In genomic region chr16:18400472-18401216, GRCm38 (mm10) we compare ENCODE assay signal across 8 mouse cellular contexts. TPM values are rescaled to one million over a fixed set of nuclear protein-coding genes. Genes with fewer than 3 reads are reported as not detected.
DNase-seq lines count a peak whose midpoint lies in the region; ATAC-seq and TF ChIP-seq lines count a peak whose summit lies in the region.

No protein-coding gene starts in this region.

- DNase-seq in intestine, embryonic 14.5 days (ENCODE audit: low spot score), result no peak
- DNase-seq in Patski (ENCODE audit: low read depth, low spot score), result no peak
- DNase-seq in midbrain, embryonic 10.5 days (ENCODE audit: low spot score), result peak; percentile 94
- no peak for DNase-seq in urinary bladder, postnatal 25 days (ENCODE audit: low spot score)
- no peak for DNase-seq in kidney, adult 8-10 months

- no peak for TF ChIP-seq CTCF in intestine, postnatal 0 days (IDR thresholded peaks at IDR 0.05; ENCODE audit: low read depth)
- TF ChIP-seq CTCF in Patski (IDR thresholded peaks at IDR 0.05), result no peak

- H3K9me3 ChIP-seq in intestine, embryonic 14.5 days (ENCODE audit: control insufficient read depth, low read length), result no peaks in the 10 kb centered on the region
- no peaks in the 10 kb centered on the region for H3K9me3 ChIP-seq in intestine, postnatal 0 days (ENCODE audit: control insufficient read depth)
- H3K9me3 ChIP-seq in embryonic facial prominence, embryonic 15.5 days (replicated peaks), result no peaks in the 10 kb centered on the region
- no peaks in the 10 kb centered on the region for H3K9me3 ChIP-seq in midbrain, embryonic 10.5 days (replicated peaks)

- H3K27ac ChIP-seq in intestine, embryonic 14.5 days (ENCODE audit: low read depth), result no peak overlapping the region
- no peak overlapping the region for H3K27ac ChIP-seq in intestine, postnatal 0 days (ENCODE audit: low read depth, low read length)
- no peak overlapping the region for H3K27ac ChIP-seq in embryonic facial prominence, embryonic 15.5 days (replicated peaks)
- H3K27ac ChIP-seq in midbrain, embryonic 10.5 days (replicated peaks), result peak overlapping the region; percentile 92

- 47% methylated on average over 7 of the region's 7 CpGs for WGBS in intestine, embryonic 14.5 days
- 48% methylated on average over 7 of the region's 7 CpGs for WGBS in intestine, postnatal 0 days
- WGBS in embryonic facial prominence, embryonic 15.5 days, result 41% methylated on average over 7 of the region's 7 CpGs
- 29% methylated on average over 7 of the region's 7 CpGs for WGBS in midbrain, embryonic 10.5 days

- H3K4me1 ChIP-seq in intestine, embryonic 14.5 days (replicated peaks; ENCODE audit: control insufficient read depth, insufficient read depth, low read length), result peaks cover 13% of the 10 kb centered on the region
- H3K4me1 ChIP-seq in intestine, postnatal 0 days (replicated peaks; ENCODE audit: control insufficient read depth, insufficient read depth, low read length), result no peaks in the 10 kb centered on the region
- H3K4me1 ChIP-seq in embryonic facial prominence, embryonic 15.5 days, result peaks cover 30% of the 10 kb centered on the region
- peaks cover 74% of the 10 kb centered on the region for H3K4me1 ChIP-seq in midbrain, embryonic 10.5 days

- H3K27me3 ChIP-seq in intestine, embryonic 14.5 days (replicated peaks; ENCODE audit: control insufficient read depth, insufficient read depth, low read length), result no peaks in the 10 kb centered on the region
- H3K27me3 ChIP-seq in intestine, postnatal 0 days (replicated peaks; ENCODE audit: control insufficient read depth, insufficient read depth, low read length), result no peaks in the 10 kb centered on the region
- no peaks in the 10 kb centered on the region for H3K27me3 ChIP-seq in Patski
- no peaks in the 10 kb centered on the region for H3K27me3 ChIP-seq in embryonic facial prominence, embryonic 15.5 days
- H3K27me3 ChIP-seq in midbrain, embryonic 10.5 days (ENCODE audit: low read depth, poor library complexity, severe bottlenecking), result no peaks in the 10 kb centered on the region

- ATAC-seq in intestine, embryonic 14.5 days (replicated peaks; ENCODE audit: low FRiP score, low TSS enrichment, low read depth), result peak; percentile 34
- ATAC-seq in intestine, postnatal 0 days, result no peak
- peak; percentile 36 for ATAC-seq in Patski
- 0 out of 2 replicates have a peak, but pooled peaks have one; percentile 35 for ATAC-seq in embryonic facial prominence, embryonic 15.5 days (ENCODE audit: insufficient number of reproducible peaks, low FRiP score, low TSS enrichment, low read depth)
- no peak for ATAC-seq in CD4-positive, CD25-positive, alpha-beta regulatory T cell, adult 4 months

- POLR2A ChIA-PET in Patski (lab: Charles Lee), result interaction anchor here (0.6 kb wide), 1 partner anchor 12 kb away, joined by 5 read pairs; no protein-coding TSS in a partner anchor

- no peak overlapping the region for H3K4me3 ChIP-seq in intestine, embryonic 14.5 days (ENCODE audit: low read depth, low read length)
- no peak overlapping the region for H3K4me3 ChIP-seq in intestine, postnatal 0 days (ENCODE audit: low read depth, low read length)
- no peak overlapping the region for H3K4me3 ChIP-seq in embryonic facial prominence, embryonic 15.5 days (replicated peaks)
- peak overlapping the region; percentile 42 for H3K4me3 ChIP-seq in midbrain, embryonic 10.5 days

- CTCF ChIA-PET in Patski (lab: Charles Lee), result interaction anchor here (1.5 kb wide), 1 partner anchor 11 kb away, joined by 3 read pairs; no protein-coding TSS in a partner anchor

- H3K4me2 ChIP-seq in intestine, embryonic 14.5 days (ENCODE audit: low read length), result no peak overlapping the region
- H3K4me2 ChIP-seq in intestine, postnatal 0 days (replicated peaks; ENCODE audit: low read depth), result no peak overlapping the region
- no peak overlapping the region for H3K4me2 ChIP-seq in embryonic facial prominence, embryonic 15.5 days (replicated peaks)

- in situ Hi-C loops in Patski (cut with MboI; ENCODE audit: low pct_unique_long_range_greater_than_20kb), result no loop called here

- H3K36me3 ChIP-seq in intestine, embryonic 14.5 days (ENCODE audit: control insufficient read depth, insufficient read depth, low read length), result peaks cover 68% of the 10 kb centered on the region
- peaks cover 44% of the 10 kb centered on the region for H3K36me3 ChIP-seq in intestine, postnatal 0 days (ENCODE audit: control insufficient read depth, insufficient read depth)
- H3K36me3 ChIP-seq in embryonic facial prominence, embryonic 15.5 days, result peaks cover 62% of the 10 kb centered on the region
- peaks cover 97% of the 10 kb centered on the region for H3K36me3 ChIP-seq in midbrain, embryonic 10.5 days

- no peak overlapping the region for H3K9ac ChIP-seq in intestine, embryonic 14.5 days (ENCODE audit: low read length)
- H3K9ac ChIP-seq in intestine, postnatal 0 days (ENCODE audit: low read depth, low read length), result no peak overlapping the region
- no peak overlapping the region for H3K9ac ChIP-seq in embryonic facial prominence, embryonic 15.5 days

RNA-seq across cellular contexts. Expression of gene Txnrd2, which starts 25.5 kb away (rescaled TPM):
- polyA plus RNA-seq in intestine, embryonic 14.5 days (2014; fragmentation: Nextera tagmentation; extraction: Ambion mirVana), result 17.0 and 17.4 TPM in 2 replicates
- polyA plus RNA-seq in intestine, postnatal 0 days (2015; fragmentation: Nextera tagmentation; extraction: Ambion mirVana), result 24.8 and 25.0 TPM in 2 replicates
- polyA plus RNA-seq in Patski (2021), result 25.2 TPM
- 17.0 and 18.2 TPM in 2 replicates for polyA plus RNA-seq in embryonic facial prominence, embryonic 15.5 days (2015; fragmentation: Nextera tagmentation; extraction: Ambion mirVana)
- 30.6 and 30.7 TPM in 2 replicates for polyA plus RNA-seq in midbrain, embryonic 10.5 days (2016; fragmentation: Nextera tagmentation; extraction: Ambion mirVana)
- 10 to 100 TPM; 21.7 to 26.7 TPM for polyA plus RNA-seq in CD4-positive, CD25-positive, alpha-beta regulatory T cell, adult 4 months (2017; shearing (Covaris generic))

RNA-seq across cellular contexts. Expression of gene Comt, which starts 26.0 kb away (rescaled TPM):
- 95.4 and 95.6 TPM in 2 replicates for polyA plus RNA-seq in intestine, embryonic 14.5 days (2014; fragmentation: Nextera tagmentation; extraction: Ambion mirVana)
- 103 and 107 TPM in 2 replicates for polyA plus RNA-seq in intestine, postnatal 0 days (2015; fragmentation: Nextera tagmentation; extraction: Ambion mirVana)
- 229 TPM for polyA plus RNA-seq in Patski (2021)
- 109 and 116 TPM in 2 replicates for polyA plus RNA-seq in embryonic facial prominence, embryonic 15.5 days (2015; fragmentation: Nextera tagmentation; extraction: Ambion mirVana)
- 62.0 and 66.0 TPM in 2 replicates for polyA plus RNA-seq in midbrain, embryonic 10.5 days (2016; fragmentation: Nextera tagmentation; extraction: Ambion mirVana)
- 10 to 100 TPM; 62.0 to 65.2 TPM for polyA plus RNA-seq in CD4-positive, CD25-positive, alpha-beta regulatory T cell, adult 4 months (2017; shearing (Covaris generic))

RNA-seq across cellular contexts. Expression of gene Arvcf, which starts 52.7 kb away (rescaled TPM):
- polyA plus RNA-seq in intestine, embryonic 14.5 days (2014; fragmentation: Nextera tagmentation; extraction: Ambion mirVana), result 31.7 and 33.0 TPM in 2 replicates
- polyA plus RNA-seq in intestine, postnatal 0 days (2015; fragmentation: Nextera tagmentation; extraction: Ambion mirVana), result 9.3 and 9.6 TPM in 2 replicates
- 25.6 TPM for polyA plus RNA-seq in Patski (2021)
- polyA plus RNA-seq in embryonic facial prominence, embryonic 15.5 days (2015; fragmentation: Nextera tagmentation; extraction: Ambion mirVana), result 33.8 and 37.9 TPM in 2 replicates
- polyA plus RNA-seq in midbrain, embryonic 10.5 days (2016; fragmentation: Nextera tagmentation; extraction: Ambion mirVana), result 110 and 133 TPM in 2 replicates
- polyA plus RNA-seq in CD4-positive, CD25-positive, alpha-beta regulatory T cell, adult 4 months (2017; shearing (Covaris generic)), result under 1 TPM in 1 of 2 experiments, not detected in 1; 0.91 TPM

RNA-seq across cellular contexts. Expression of gene Tango2, which starts 52.7 kb away (rescaled TPM):
- polyA plus RNA-seq in intestine, embryonic 14.5 days (2014; fragmentation: Nextera tagmentation; extraction: Ambion mirVana), result 34.8 and 34.9 TPM in 2 replicates
- polyA plus RNA-seq in intestine, postnatal 0 days (2015; fragmentation: Nextera tagmentation; extraction: Ambion mirVana), result 78.6 and 85.2 TPM in 2 replicates
- 23.7 TPM for polyA plus RNA-seq in Patski (2021)
- polyA plus RNA-seq in embryonic facial prominence, embryonic 15.5 days (2015; fragmentation: Nextera tagmentation; extraction: Ambion mirVana), result 29.3 and 29.8 TPM in 2 replicates
- polyA plus RNA-seq in midbrain, embryonic 10.5 days (2016; fragmentation: Nextera tagmentation; extraction: Ambion mirVana), result 40.1 and 45.2 TPM in 2 replicates
- 10 to 100 TPM; 71.4 to 94.5 TPM for polyA plus RNA-seq in CD4-positive, CD25-positive, alpha-beta regulatory T cell, adult 4 months (2017; shearing (Covaris generic))

Comparison
In these comparisons a context has a peak if more than half of its experiments do, and no peak if none do; other contexts are left out.
1. ATAC-seq: peak in intestine, embryonic 14.5 days (single experiment), Patski (single experiment) and embryonic facial prominence, embryonic 15.5 days (single experiment); none in intestine, postnatal 0 days (single experiment) and CD4-positive, CD25-positive, alpha-beta regulatory T cell, adult 4 months (single experiment).